Mouse (Mus musculus) limb, embryonic 12.5 days (tissue): Measurements from ENCODE around the gene Ttc39b. TPM values are rescaled to one million over a fixed set of nuclear protein-coding genes. Genes with fewer than 3 reads are reported as not detected.
A peak's percentile ranks its signal among the peaks of the same experiment; 100 is the strongest.
"Not testable (repeated sequence)": the region's sequence is repeated elsewhere in the genome, so short reads cannot be mapped to it uniquely, and the experiment has no call there.

ENCODE experiments used
- ATAC-seq: fragments of 200-750 bp; cut with Nextera tagmentation; 2 replicates; pipeline ENCODE4 v1.8.0; 2017; ENCODE audit warnings: low read depth, moderate TSS enrichment; ENCODE audit not compliant: insufficient number of reproducible peaks, insufficient read depth, low FRiP score, low TSS enrichment
- H3K27ac ChIP-seq: fragments of 300-500 bp; sonication (generic); 2 replicates; pipeline ENCODE4 v1.5.1; 2016; ENCODE audit warnings: mild to moderate bottlenecking, moderate library complexity
- H3K27me3 ChIP-seq: fragments of 300-500 bp; sonication (generic); 2 replicates; pipeline ENCODE4 v1.6.1; 2016; ENCODE audit warnings: mild to moderate bottlenecking, moderate library complexity
- H3K36me3 ChIP-seq: fragments of 300-500 bp; sonication (generic); 2 replicates; pipeline ENCODE4 v1.6.1; 2016; ENCODE audit warnings: mild to moderate bottlenecking, moderate library complexity
- H3K4me1 ChIP-seq: fragments of 300-500 bp; sonication (generic); replicated peaks from 2 replicates; pipeline ENCODE4 v1.6.1; 2016
- H3K4me2 ChIP-seq: fragments of 300-500 bp; sonication (generic); 2 replicates; pipeline ENCODE4 v1.6.1; 2016; ENCODE audit warnings: mild to moderate bottlenecking, moderate library complexity
- H3K4me3 ChIP-seq: fragments of 300-500 bp; sonication (generic); replicated peaks from 2 replicates; pipeline ENCODE4 v1.5.1; 2016; ENCODE audit warnings: mild to moderate bottlenecking
- H3K9ac ChIP-seq: fragments of 300-500 bp; sonication (generic); replicated peaks from 2 replicates; pipeline ENCODE4 v1.6.1; 2016; ENCODE audit warnings: mild to moderate bottlenecking, moderate library complexity
- H3K9me3 ChIP-seq: fragments of 300-500 bp; sonication (generic); 2 replicates; pipeline ENCODE4 v1.6.1; 2016; ENCODE audit warnings: mild to moderate bottlenecking, moderate library complexity
- WGBS: fragments of 180-500 bp; shearing (Covaris S2); methylation state at CpG from one replicate; pipeline ENCODE4 v1.1.7; 2016; 5-methylcytosine and 5-hydroxymethylcytosine counted together
- polyA plus RNA-seq: library from polyadenylated mRNA; unstranded; fragments of >200 nt; fragmentation: Nextera tagmentation; extraction: Ambion mirVana; gene quantifications from 2 replicates; pipeline ENCODE4 v1.2.1, GENCODE M21; 2016

Gene Ttc39b
- polyA plus RNA-seq, 1 experiment from 2014 or later, result 2.0 TPM

DNA sequence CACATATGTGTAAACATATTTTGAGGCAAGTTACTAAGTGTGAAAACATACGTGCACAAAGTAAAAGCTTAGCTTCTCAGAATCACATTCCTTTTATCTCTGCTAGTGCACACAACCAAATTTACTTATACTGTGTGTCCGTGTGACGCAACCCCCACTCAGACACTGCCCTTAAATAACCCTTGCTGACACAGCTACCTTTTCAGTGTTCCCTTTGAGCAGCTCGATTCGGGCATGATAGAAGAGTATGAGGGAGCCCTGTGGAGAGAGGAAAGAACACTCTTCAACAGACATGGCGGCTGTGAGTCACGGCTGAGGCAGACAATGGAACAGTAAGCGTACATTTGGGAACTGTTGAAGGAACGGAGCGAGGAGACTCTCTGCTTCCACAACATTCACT lies 80.3 kb downstream of the Ttc39b start:
- Histone ChIP-seq H3K27me3 (no peaks in the 10 kb centered on the region), H3K27ac (no peak overlapping the region), H3K4me3 (no peak overlapping the region), H3K4me1 (0 out of 2 replicates have a peak, but pooled peaks cover 4% of the 10 kb centered on the region), H3K4me2 (no peak overlapping the region), H3K9me3 (no peaks in the 10 kb centered on the region), H3K9ac (no peak overlapping the region), H3K36me3 (no peaks in the 10 kb centered on the region)
- WGBS, result 95% methylated on average over 10 of the region's 10 CpGs
- ATAC-seq, result no peak

DNA sequence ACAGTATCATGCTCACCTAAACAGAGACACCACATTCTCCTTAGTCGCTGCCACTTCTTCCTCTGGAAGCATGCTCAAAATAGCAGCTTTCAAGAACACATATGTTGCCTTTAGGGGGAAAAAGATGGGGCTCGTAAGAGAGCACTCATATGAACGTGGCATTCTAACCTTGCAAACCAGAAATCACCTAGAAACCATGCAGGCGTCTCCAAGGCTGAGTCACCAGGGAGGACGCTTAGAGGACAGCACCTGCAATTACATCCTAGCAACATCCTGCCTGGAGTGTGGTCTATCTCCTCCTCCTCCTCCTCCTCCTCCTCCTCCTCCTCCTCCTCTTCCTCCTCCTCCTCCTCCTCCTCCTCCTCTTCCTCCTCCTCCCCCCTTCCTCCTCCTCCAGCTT lies 82.4 kb downstream of the Ttc39b start:
- no peak for ATAC-seq
- Histone ChIP-seq H3K4me1 (peaks cover 9% of the 10 kb centered on the region; the same call in 1 of the 2 replicates), H3K4me2 (no peak overlapping the region), H3K27ac (no peak overlapping the region), H3K4me3 (no peak overlapping the region), H3K9ac (no peak overlapping the region), H3K27me3 (no peaks in the 10 kb centered on the region), H3K36me3 (no peaks in the 10 kb centered on the region), H3K9me3 (no peaks in the 10 kb centered on the region)
- WGBS, result 63% methylated on average over 5 of the region's 5 CpGs

DNA sequence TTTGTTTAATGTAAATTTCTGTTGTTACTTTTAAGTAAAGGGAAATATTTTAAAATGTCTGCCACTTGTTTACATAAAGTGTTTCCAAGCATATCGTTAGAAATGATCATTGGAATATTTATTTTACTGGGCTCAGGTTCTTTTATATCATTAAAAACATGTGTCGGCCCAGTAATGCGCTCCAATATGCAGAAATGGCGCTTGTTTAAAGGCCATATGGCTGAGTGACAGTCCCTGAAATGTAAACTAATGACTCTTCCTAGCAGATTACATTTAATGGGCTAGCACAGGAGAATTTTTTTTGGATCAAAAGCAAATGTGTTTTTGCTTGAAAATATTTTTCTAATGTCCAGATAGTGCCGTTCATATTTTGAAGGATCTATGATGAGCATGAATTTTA lies 86.4 kb downstream of the Ttc39b start:
- H3K4me2 ChIP-seq, result no peak overlapping the region
- no peaks in the 10 kb centered on the region for H3K9me3 ChIP-seq
- no peaks in the 10 kb centered on the region for H3K36me3 ChIP-seq
- H3K9ac ChIP-seq, result no peak overlapping the region
- no peak for ATAC-seq
- H3K4me1 ChIP-seq, result peaks cover 24% of the 10 kb centered on the region
- WGBS, result 47% methylated on average over 5 of the region's 5 CpGs
- H3K27me3 ChIP-seq, result no peaks in the 10 kb centered on the region
- H3K27ac ChIP-seq, result no peak overlapping the region
- H3K4me3 ChIP-seq, result no peak overlapping the region

DNA sequence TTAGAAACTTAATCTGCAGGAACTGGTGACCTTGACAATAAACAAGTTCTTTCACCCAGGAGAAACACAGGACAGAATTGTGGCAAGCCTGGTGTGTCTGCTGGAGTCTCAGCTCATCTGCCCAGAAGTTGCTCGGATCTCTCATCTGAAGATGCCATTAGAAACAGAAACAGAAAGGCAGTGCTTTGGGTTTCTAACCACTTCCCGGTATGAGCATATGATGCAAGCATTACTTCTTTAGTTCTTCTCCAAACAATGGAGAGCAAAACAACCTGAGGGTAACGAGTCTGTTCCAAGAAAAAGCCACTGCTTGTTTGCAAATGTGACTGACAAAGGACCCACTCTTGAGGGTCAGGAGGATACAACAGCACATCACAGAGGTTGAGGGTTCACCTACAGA lies 88.8 kb downstream of the Ttc39b start:
- WGBS, result 90% methylated on average over 2 of the region's 3 CpGs
- not testable (repeated sequence) for H3K27me3 ChIP-seq, H3K9me3 ChIP-seq, H3K9ac ChIP-seq, H3K4me3 ChIP-seq, ATAC-seq, H3K27ac ChIP-seq, H3K36me3 ChIP-seq, H3K4me2 ChIP-seq
- H3K4me1 ChIP-seq, result peaks cover 24% of the 10 kb centered on the region

DNA sequence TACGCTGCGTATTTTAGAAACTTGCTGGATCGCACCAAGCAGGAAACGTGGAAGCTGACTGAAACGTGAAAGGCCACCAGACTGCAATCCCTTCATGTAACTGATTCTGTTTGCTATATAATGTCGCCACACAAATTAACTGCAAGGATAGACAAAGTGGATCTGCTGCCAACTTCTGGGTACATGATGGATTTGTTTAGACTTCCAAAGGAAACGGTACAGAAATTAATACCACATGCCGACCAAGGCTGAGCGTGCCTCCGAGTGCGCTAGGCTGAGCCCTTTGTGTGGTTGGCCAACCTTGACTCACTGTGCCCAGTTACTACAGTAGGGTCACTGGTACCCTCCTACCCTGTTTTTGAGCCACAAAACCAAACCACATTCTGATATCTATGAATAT lies 89.3 kb downstream of the Ttc39b start:
- H3K4me2 ChIP-seq, result no peak overlapping the region

DNA sequence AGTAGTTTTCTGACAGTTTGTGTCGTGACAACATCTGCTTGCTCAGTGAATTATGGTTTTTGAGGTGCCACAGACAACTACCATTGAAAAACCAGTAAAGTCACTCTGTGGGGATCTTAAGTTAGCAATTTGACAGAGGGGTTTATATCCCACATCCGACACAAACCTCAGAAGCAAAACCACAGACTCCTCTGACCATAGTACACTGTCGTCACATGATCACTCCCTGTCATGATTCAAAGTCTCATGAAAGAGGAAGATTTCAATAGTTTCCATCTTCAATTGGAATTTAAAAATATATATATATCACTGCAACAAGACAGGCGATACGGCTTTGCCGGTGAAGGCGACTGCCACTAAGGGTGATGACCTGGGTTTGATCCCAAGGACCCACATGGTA lies 89.9 kb downstream of the Ttc39b start:
- no peak overlapping the region for H3K9ac ChIP-seq
- peaks cover 21% of the 10 kb centered on the region for H3K4me1 ChIP-seq
- WGBS, result 85% methylated on average over 7 of the region's 7 CpGs
- ATAC-seq, result no peak
- H3K4me2 ChIP-seq, result no peak overlapping the region
- no peaks in the 10 kb centered on the region for H3K27me3 ChIP-seq
- no peak overlapping the region for H3K4me3 ChIP-seq
- H3K27ac ChIP-seq, result no peak overlapping the region
- no peaks in the 10 kb centered on the region for H3K9me3 ChIP-seq
- H3K36me3 ChIP-seq, result no peaks in the 10 kb centered on the region

More for the DNA sequence above, 89.3 kb downstream of the Ttc39b start:
- H3K4me1 ChIP-seq, result peaks cover 24% of the 10 kb centered on the region
- no peak overlapping the region for H3K9ac ChIP-seq
- H3K9me3 ChIP-seq, result no peaks in the 10 kb centered on the region
- no peak overlapping the region for H3K4me3 ChIP-seq
- ATAC-seq, result no peak
- no peaks in the 10 kb centered on the region for H3K36me3 ChIP-seq
- H3K27me3 ChIP-seq, result no peaks in the 10 kb centered on the region
- H3K27ac ChIP-seq, result no peak overlapping the region
- WGBS, result 47% methylated on average over 11 of the region's 11 CpGs

DNA sequence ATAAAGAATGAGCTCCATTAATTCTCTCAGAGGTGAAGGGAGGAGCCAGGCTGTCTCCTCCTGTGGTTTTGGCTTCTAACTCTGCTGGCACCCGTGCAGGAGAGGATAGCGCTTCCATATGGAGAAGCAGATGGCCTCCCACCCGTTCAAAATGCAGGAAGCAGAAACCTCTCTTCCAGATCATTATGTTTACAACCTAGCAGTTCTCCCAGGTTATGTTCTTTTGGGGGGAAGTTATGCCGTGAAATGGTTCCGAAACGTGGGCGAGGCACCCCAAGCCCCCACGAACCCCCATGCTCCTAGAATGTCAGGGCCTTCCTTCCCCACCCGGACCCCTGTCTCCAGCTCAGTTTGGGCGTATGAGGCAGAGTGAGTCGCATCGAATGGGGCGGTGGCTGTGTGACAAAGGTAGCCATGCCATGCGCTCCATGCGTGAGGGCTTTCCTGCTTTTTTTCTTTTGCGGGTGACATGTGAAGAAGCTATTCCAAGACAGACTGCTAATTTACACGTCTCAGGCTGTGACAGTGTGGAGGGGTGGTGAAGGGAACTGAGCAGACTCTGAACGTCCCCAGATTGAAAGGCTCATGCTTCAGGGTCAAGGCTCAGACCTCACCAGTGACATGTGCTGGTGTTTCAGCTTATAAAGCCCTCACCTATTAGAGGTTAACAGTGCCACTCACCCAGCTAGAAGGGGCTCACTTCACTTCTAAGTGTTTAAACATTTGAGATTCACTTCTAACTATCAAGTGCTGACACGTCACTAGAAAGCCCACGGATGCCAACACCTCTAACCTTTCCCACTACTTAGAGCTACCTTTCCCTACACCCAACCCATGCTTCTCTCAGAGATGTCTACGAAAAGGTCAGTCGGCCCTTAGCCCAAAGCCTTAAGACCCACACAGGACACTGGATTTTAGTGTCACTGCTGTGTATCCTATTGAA lies 90.6 kb downstream of the Ttc39b start:
- WGBS, result 67% methylated on average over 22 of the region's 22 CpGs
- no peaks in the 10 kb centered on the region for H3K36me3 ChIP-seq
- H3K9ac ChIP-seq, result no peak overlapping the region
- H3K4me1 ChIP-seq, result peaks cover 19% of the 10 kb centered on the region
- no peaks in the 10 kb centered on the region for H3K27me3 ChIP-seq
- no peak overlapping the region for H3K4me2 ChIP-seq
- ATAC-seq, result no peak
- H3K4me3 ChIP-seq, result no peak overlapping the region
- no peak overlapping the region for H3K27ac ChIP-seq
- H3K9me3 ChIP-seq, result no peaks in the 10 kb centered on the region

DNA sequence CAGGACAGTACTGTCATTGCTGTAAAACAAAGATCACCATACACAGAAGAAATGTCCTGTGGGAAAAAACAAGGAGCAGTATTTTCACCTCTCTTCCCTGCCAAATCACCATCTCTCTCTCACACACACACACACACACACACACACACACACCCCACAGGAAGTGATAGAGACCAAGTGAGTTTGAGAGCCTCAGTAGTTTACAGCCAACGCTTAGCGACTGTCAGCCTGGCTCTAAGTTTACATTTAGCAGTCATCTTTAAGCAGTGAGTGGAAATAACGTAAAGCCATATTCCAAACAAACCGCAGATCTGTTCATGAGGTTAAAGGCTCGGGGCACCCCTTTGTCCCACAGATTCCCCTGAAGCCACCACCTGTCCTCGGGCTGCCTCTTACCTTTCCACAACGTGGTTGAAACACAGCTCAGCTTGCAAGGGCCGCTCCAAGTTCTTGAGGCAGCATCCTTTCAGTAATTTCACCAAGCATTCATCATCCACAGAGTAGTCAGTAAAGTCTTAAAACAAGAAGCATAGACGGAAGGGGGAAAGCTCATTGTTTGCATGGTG lies 91.7 kb downstream of the Ttc39b start:
- H3K9ac ChIP-seq, result no peak overlapping the region

DNA sequence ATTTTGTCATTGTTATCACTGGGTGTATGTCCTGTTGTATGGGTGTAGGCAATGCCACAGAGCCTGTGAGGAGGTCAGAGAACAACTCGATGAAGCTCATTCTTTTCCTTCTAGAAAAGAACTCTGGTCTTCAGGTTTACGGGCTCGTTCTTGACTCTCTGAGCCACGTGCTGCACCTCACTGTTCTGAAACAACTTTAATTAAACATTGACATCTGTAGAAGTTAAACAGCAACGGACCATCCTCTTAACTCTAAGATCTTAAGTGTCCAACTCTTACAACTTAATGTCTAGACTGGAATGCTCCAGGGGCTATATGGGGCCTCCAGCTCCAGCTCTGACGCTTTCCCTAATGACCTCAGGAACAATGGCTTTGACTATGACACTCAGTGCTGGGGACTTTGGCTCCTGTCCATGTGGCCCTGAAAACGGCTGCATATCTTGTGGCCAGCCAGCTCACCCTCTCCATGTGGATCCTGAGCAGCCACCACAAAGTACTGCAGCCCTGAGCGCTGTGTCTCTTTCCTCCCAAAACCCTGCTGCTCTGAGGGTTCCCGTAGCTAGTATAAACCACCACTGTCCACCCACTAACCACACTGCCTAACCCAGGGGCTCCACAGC lies 95.3 kb downstream of the Ttc39b start:
- no peak for ATAC-seq
- WGBS, result 63% methylated on average over 9 of the region's 9 CpGs

More for the DNA sequence above, 91.7 kb downstream of the Ttc39b start:
- 69% methylated on average over 9 of the region's 9 CpGs for WGBS
- Histone ChIP-seq H3K4me1 (peaks cover 15% of the 10 kb centered on the region), H3K9me3 (no peaks in the 10 kb centered on the region), H3K36me3 (no peaks in the 10 kb centered on the region), H3K27me3 (no peaks in the 10 kb centered on the region), H3K4me3 (no peak overlapping the region), H3K27ac (0 out of 2 replicates have a peak overlapping the region, but pooled peaks have one; percentile 25), H3K4me2 (no peak overlapping the region)
- no peak for ATAC-seq

DNA sequence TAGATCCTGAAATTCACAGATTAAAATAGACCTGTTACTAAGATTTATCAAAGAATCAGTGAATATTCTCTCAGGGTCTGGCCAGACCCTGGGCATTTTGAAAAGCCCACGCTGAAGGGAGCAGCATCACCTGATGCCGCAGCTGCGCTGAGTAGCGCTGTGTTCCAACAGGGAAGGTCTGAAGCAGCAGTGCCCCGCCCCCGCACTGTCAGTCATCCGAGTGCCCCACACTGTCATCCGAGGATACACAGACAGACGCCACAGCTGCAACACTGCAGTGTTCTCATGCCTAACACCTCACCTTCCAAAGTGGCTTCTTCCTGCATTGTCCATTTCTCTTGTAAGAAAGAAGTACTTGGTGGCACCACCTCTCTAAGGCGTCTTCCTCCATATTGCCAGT lies 96.0 kb downstream of the Ttc39b start:
- no peak for ATAC-seq
- no peaks in the 10 kb centered on the region for H3K36me3 ChIP-seq

More for the DNA sequence above, 95.3 kb downstream of the Ttc39b start:
- Histone ChIP-seq H3K27me3 (no peaks in the 10 kb centered on the region), H3K9ac (no peak overlapping the region), H3K9me3 (no peaks in the 10 kb centered on the region), H3K4me1 (peaks cover 10% of the 10 kb centered on the region), H3K27ac (no peak overlapping the region), H3K4me2 (no peak overlapping the region), H3K36me3 (no peaks in the 10 kb centered on the region), H3K4me3 (no peak overlapping the region)

DNA sequence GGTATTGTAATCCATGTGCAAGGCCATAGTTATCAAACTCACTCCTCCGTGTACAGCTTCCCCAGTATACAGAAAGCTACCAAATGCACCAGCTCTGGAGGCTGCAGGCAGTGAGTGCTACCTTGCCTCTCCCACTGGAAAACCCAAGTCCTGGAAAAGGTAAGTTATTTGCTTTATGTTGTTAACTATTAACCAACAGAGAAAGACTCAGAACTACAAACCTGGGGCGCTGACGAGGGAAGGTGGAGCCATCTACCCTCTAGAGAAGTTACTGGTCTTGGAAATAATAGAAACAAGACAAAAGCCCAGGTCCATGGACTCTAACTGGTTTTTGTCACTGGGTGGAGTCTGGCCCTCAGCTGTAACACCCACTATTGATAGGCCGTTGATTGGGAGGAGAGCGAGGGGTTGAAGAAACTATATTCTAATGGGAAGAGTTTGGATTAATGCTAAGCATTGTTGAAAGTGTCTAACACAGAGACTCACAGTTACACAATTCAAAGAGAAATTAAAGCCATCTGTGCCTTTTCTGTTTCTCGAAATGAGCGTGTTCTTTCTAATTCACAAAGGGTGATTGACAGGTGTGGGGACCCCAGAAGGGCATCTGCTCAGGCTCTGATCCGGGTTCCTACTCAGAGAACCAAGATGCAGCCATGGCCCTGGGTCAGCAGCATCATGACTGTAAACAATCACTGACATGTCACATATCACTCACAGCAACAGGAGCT lies 98.3 kb downstream of the Ttc39b start:
- Histone ChIP-seq H3K4me2 (no peak overlapping the region), H3K9me3 (no peaks in the 10 kb centered on the region), H3K4me3 (no peak overlapping the region), H3K27ac (no peak overlapping the region), H3K9ac (no peak overlapping the region), H3K27me3 (no peaks in the 10 kb centered on the region), H3K36me3 (no peaks in the 10 kb centered on the region), H3K4me1 (no peaks in the 10 kb centered on the region)
- ATAC-seq, result no peak
- 72% methylated on average over 8 of the region's 8 CpGs for WGBS

More for the DNA sequence above, 96.0 kb downstream of the Ttc39b start:
- H3K9me3 ChIP-seq, result no peaks in the 10 kb centered on the region
- no peaks in the 10 kb centered on the region for H3K27me3 ChIP-seq
- H3K4me3 ChIP-seq, result no peak overlapping the region
- H3K27ac ChIP-seq, result no peak overlapping the region
- no peak overlapping the region for H3K9ac ChIP-seq
- 72% methylated on average over 10 of the region's 10 CpGs for WGBS
- H3K4me1 ChIP-seq, result peaks cover 3% of the 10 kb centered on the region
- no peak overlapping the region for H3K4me2 ChIP-seq
